Mouse (Mus musculus) hematopoietic stem cell, adult 5-6 weeks (primary cell): ENCODE measurements around the gene Gucy2e. TPM values are rescaled to one million over a fixed set of nuclear protein-coding genes. Genes with fewer than 3 reads are reported as not detected.

Experiments
- ATAC-seq, 2 experiments: fragments of 125-278 bp in 1 of 2; replicated peaks in 1 of 2; 2 replicates each; pipeline ENCODE4 v1.8.0; 2016 to 2017; ENCODE audit warnings: inconsistent platforms in 2 of 2, mild to moderate bottlenecking in 2 of 2, moderate number of reproducible peaks in 2 of 2, low read depth in 1 of 2, moderate TSS enrichment in 1 of 2; ENCODE audit not compliant: low FRiP score in 2 of 2, poor library complexity in 2 of 2, severe bottlenecking in 2 of 2, insufficient read depth in 1 of 2, low TSS enrichment in 1 of 2
- total RNA-seq: library from RNA; stranded (forward); fragments of 172-1452, 232-1000 nt; gene quantifications from 2 replicates; pipeline ENCODE4 v1.2.3, GENCODE M21; 2017

Gucy2e gene
- total RNA-seq, 1 experiment from 2014 or later = not detected

DNA sequence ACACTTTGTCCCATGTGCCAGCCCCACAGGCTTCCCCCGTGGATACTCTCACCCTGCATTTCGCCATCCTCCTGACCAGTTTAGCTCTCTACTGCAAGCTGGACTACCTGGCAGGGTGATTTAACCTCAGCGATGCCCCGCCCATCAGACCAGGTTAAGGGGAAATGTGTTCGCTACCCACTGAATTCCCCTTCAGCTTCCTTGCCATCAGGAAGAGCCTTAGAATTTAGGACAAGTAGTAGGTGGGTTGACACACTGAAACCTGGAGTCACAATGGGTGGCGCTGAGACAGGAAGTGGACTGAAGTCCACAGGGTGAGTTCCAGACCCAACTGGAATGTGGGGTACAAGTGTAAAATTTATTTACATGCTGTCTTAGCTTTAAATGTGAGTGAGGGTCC, 39.1 kb downstream of the Gucy2e start, which contains the start of gene Alox8:
Gene Alox8 (minus strand): TSS at position 101 of the 400 bp plus-strand sequence.
- ATAC-seq = no peak

DNA sequence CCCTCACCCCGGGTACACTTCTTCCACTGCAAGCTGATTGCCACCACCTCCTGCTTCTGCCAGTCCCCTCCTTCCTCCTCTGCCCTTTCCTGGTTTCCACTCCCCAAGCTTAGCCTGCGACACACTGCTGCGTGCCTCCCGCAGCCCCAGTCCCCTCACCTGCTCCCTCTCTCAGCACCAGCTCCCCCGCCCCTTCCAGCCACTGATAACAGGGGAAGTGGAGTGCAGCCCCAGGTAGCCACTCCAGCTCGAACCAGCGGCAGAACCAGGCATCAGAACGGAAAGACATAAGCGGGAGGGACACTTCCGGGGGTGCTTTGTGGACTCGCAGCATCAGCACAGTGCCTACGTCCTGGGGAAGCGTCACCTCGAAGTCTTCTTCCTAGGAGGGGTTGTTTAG, 39.6 kb downstream of the Gucy2e start:
- peak; percentile 49 to 58 for ATAC-seq

GRCm38 (mm10) chr11:69196766-69197165, 40.1 kb downstream of the Gucy2e start:
- ATAC-seq = peak; percentile 17 to 46; a peak in 2 of 4 replicates

GRCm38 (mm10) chr11:69192840-69193239, 44.0 kb downstream of the Gucy2e start:
- ATAC-seq = no peak

GRCm38 (mm10) chr11:69185936-69186335, 50.9 kb downstream of the Gucy2e start:
- no peak for ATAC-seq

DNA sequence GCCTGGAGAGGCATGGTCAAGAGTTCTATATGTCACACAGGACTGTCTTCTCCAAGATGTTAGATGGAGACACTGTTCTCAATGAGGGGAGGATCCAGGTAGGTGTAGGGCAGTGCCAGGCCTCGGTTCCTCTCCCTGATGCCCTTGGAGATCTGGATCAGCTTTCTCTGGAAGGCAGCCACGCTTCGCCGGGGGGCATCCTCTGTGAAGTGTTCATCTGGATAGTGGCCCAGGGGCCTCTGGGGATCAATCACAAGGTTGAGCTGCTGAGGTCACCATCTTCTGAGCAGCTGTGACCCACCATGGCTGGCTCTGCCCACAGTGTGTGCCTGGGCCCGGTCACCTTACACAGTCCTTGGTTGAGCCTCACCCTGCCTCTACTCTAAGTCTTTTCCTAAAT, 51.8 kb downstream of the Gucy2e start:
- ATAC-seq = no peak

- no peak for ATAC-seq
Observed at GRCm38 (mm10) chr11:69180120-69180519, 56.7 kb downstream of the Gucy2e start.

DNA sequence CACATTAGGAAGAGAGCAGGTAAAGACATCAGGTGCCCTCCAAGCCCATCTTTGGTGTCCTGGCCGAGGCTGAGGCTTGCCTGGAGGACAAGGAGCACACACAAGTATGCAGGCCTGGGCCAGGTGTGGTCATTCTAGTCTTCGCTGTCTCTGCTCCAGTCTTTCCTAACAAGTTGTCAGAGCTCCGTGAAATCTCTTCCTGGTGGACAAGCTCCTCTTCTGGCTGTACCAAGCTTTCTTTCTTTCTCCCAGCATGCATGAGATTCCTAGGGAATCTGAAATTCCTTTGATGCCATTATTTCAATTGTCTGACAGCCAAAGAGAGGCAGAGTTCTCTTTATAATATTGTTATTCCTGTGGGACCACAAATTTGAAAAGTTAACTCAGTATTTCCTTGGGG, 57.3 kb downstream of the Gucy2e start:
- no peak for ATAC-seq

DNA sequence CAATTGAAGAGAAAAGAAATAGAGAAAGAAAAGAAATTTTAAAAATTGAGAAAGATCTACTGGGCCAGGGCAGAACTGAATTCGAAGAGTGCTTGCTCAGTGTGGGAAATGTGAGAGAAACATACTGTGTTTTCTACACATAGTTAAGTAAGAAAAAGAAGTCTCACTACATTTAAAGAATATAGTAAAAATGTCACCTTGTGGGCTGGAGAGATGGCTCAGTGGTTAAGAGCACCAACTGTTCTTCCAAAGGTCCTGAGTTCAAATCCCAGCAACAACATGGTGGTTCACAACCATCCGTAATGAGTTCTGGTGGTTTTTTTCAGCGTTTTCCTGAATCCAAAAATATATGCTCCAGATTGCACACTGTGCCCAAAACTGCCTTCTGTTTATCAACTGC, 58.3 kb downstream of the Gucy2e start:
- ATAC-seq = no peak

- no peak for ATAC-seq
Observed at GRCm38 (mm10) chr11:69174722-69175121, 62.1 kb downstream of the Gucy2e start.

GRCm38 (mm10) chr11:69172606-69173005, 64.2 kb downstream of the Gucy2e start:
- no peak for ATAC-seq

DNA sequence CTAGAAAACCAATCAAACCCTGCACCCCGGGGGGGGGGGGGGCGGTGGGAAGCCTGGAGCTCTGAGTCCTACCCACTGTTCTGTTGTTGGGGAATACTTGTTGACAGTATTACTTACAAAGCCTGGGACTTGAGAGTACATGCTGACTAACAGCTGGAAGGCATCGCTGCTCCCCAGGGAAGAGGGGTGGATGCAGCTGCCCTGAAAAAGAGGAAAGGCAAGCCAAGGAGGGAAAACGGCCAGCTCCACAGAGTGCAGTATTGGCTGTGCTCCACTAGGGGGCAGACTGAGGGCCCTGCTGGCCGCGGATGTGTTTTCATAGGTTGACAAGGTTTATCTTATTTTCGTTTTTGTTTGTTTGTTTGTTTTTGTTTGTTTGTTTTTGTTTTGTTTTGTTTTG, 65.2 kb downstream of the Gucy2e start:
- ATAC-seq = no peak

- ATAC-seq = no peak
Observed at GRCm38 (mm10) chr11:69169313-69169712, 67.5 kb downstream of the Gucy2e start.

Other genes starting within 250 kb of the Gucy2e start
- gene Pfas, start 228.6 kb downstream of the Gucy2e start, total RNA-seq = 34.5 and 39.2 TPM in 2 replicates
- gene Ctc1, start 221.1 kb downstream of the Gucy2e start, total RNA-seq = 21.9 and 40.1 TPM in 2 replicates
- 56.2 and 69.2 TPM in 2 replicates for gene Aurkb, start 191.4 kb downstream of the Gucy2e start, total RNA-seq
- 5.2 and 6.7 TPM in 2 replicates for gene Borcs6, start 177.3 kb downstream of the Gucy2e start, total RNA-seq
- gene Tmem107, start 166.2 kb downstream of the Gucy2e start, total RNA-seq = 22.0 and 39.1 TPM in 2 replicates
- gene Vamp2, start 148.5 kb downstream of the Gucy2e start, total RNA-seq = 20.9 and 22.5 TPM in 2 replicates
- 33.6 and 42.1 TPM in 2 replicates for gene Per1, start 141.8 kb downstream of the Gucy2e start, total RNA-seq
- not detected in 2 replicates for gene Hes7, start 116.6 kb downstream of the Gucy2e start, total RNA-seq
- gene 9130213A22Rik, start 114.4 kb downstream of the Gucy2e start, total RNA-seq = not detected in 2 replicates
- gene Aloxe3, start 111.1 kb downstream of the Gucy2e start, total RNA-seq = not detected in 2 replicates
- gene Alox12b, start 80.0 kb downstream of the Gucy2e start, total RNA-seq = not detected in 2 replicates
- 0.30 TPM in 1 of 2 replicates, not detected in the other for gene Alox8, start 39.2 kb downstream of the Gucy2e start, total RNA-seq
- 23.0 and 30.4 TPM in 2 replicates for gene Cntrob, start 86.7 kb upstream of the Gucy2e start, total RNA-seq
- gene Trappc1, start 86.9 kb upstream of the Gucy2e start, total RNA-seq = 48.6 and 57.3 TPM in 2 replicates
- 1.1 TPM in 1 of 2 replicates, not detected in the other for gene Kcnab3, start 89.2 kb upstream of the Gucy2e start, total RNA-seq
- 10.7 and 14.6 TPM in 2 replicates for gene Rnf227, start 103.4 kb upstream of the Gucy2e start, total RNA-seq
- 98.4 and 128 TPM in 2 replicates for gene Chd3, start 132.4 kb upstream of the Gucy2e start, total RNA-seq
- gene Naa38, start 158.5 kb upstream of the Gucy2e start, total RNA-seq = 93.2 and 152 TPM in 2 replicates
- 59.7 and 69.7 TPM in 2 replicates for gene Cyb5d1, start 158.6 kb upstream of the Gucy2e start, total RNA-seq
- gene Tmem88, start 161.2 kb upstream of the Gucy2e start, total RNA-seq = 0.74 and 1.5 TPM in 2 replicates
- 4.4 and 12.4 TPM in 2 replicates for gene Kdm6b, start 176.6 kb upstream of the Gucy2e start, total RNA-seq